Mouse (Mus musculus) erythroblast, adult 5-6 weeks (primary cell): Measurements from ENCODE around the gene Aoc2. TPM values are rescaled to one million over a fixed set of nuclear protein-coding genes. Genes with fewer than 3 reads are reported as not detected.
A peak's percentile ranks its signal among the peaks of the same experiment; 100 is the strongest.

Source experiments
- ATAC-seq: replicated peaks from 2 replicates; pipeline ENCODE4 v1.8.0; 2016; ENCODE audit warnings: moderate number of reproducible peaks, mild to moderate bottlenecking, moderate TSS enrichment, inconsistent platforms; ENCODE audit not compliant: poor library complexity, low FRiP score, severe bottlenecking
- total RNA-seq, 2 experiments: library from RNA; stranded (forward) in 1 of 2; stranded (reverse) in 1 of 2; fragments of 150-400 nt in 1 of 2; fragments of 200-764, 138-1000 nt in 1 of 2; gene quantifications; 2 replicates each; pipeline versions ENCODE4 v1.2.3 to v1.2.4; 2015 to 2017; ENCODE audit warnings: low replicate concordance in 2 of 2

Aoc2 gene
- 47.1 and 65.0 TPM in 2 replicates for total RNA-seq (2015; ENCODE audit: low replicate concordance)
- total RNA-seq (2017; ENCODE audit: low replicate concordance) = 44.1 and 45.0 TPM in 2 replicates

DNA sequence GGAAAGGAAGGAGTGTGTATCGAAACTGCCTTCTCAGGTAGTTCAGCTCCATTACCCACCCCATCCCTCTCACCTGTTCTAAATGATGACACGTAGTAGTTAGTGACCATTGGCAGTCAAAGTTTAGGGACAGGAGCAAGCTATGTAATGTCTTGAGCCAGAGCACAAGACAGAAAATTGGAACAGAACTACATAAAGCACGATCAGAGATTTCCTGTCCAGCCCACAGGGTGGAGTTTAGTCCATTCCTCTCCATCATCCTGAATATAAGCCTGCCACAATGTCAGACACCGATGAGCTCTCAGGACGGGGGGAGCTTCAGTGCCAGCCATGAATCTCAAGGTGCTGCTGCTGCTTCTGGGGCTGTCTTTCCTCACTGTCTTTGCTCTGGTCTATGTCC lies at the start of gene Aoc2:
Gene Aoc2 (plus strand): TSS at position 301 of the 400 bp plus-strand sequence.
- ATAC-seq = no peak

DNA sequence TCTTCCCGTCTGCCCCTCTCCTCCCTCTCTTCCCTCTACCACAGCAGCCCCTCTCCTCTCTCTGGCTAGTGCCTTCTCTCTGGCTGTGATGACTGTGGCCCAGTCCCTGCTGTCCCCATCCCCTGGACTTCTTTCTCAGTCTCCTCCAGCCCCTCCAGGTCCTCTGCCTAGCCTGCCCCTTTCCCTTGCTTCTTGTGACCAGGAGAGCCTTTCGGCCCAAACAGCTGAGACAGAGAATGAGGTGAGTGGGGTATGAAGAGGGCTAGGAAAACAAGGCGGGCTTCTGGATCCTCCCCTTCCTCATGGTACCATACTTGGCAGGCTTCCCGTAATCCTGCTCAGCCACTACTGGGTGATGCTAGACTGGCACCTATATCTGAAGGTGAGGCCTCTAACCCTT lies 49.6 kb upstream of the Aoc2 start:
- ATAC-seq = no peak

DNA sequence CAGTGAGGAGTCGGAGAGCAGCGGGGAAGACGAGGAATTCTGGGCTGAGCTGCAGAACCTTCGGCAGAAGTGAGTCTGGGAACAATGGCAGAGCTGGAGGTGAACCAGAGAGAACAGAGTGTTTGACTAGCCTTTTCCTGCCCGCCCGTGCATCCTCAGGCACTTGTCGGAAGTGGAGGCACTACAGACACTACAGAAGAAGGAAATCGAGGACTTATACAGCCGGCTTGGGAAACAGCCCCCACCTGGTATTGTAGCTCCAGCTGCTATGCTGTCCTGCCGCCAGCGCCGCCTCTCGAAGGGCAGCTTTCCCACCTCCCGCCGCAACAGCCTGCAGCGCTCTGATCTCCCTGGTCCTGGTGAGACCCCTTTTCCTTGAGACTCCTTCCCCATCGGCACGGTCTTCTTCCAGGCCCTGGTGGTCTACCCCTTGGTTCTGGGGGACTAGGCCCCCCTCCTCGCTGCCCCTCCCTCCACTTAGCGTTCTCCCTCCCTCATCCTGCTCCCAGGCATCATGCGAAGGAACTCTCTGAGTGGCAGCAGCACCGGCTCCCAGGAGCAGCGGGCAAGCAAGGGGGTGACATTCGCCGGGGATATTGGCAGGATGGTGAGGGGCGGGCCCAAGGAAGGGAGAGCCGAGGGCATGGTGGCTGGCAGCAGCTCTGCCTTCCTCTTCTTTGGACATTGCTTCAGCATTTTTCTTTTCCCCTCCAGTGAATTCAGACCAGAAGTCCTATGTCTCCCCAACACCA lies 48.4 kb upstream of the Aoc2 start:
- no peak for ATAC-seq

DNA sequence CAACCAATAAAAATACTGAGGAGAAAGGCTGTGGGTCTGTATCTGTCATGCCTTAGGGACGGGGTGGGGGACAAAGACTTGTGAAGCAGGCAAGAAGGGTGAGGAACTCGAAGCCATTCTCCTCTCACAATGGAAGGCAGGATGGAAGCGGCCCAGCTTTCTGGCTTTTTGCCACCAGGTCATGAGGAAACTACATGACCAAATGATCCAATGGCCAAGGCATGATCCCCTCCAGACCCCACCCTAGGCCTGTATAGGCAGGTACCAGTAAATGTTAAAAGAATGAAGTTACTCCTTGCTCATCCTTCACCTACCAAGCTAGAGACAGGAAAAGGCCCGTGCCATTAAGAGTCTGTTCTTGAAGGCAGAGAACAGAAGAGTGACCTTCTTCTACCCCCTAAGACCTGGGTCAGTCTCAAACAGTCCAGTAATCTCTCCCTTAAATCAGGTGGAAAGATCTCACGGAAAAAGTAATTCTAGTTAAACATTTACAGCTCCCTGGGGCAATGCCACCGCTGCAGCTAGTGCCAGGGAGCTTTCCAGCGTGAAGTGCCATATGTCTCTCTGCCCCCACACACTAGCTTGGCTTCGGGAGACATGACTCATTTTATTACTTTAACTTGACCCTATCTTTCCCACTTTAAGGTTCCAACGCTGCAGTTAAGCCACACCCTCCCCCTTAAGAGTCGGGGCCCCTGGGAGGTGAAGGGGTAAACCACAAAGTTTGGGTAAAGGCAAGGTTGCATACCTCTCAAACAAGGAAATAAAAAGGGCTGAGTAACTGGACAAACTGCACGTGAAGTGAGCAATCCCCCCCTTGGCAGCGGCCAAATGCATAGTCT lies 47.3 kb upstream of the Aoc2 start:
- ATAC-seq = no peak

DNA sequence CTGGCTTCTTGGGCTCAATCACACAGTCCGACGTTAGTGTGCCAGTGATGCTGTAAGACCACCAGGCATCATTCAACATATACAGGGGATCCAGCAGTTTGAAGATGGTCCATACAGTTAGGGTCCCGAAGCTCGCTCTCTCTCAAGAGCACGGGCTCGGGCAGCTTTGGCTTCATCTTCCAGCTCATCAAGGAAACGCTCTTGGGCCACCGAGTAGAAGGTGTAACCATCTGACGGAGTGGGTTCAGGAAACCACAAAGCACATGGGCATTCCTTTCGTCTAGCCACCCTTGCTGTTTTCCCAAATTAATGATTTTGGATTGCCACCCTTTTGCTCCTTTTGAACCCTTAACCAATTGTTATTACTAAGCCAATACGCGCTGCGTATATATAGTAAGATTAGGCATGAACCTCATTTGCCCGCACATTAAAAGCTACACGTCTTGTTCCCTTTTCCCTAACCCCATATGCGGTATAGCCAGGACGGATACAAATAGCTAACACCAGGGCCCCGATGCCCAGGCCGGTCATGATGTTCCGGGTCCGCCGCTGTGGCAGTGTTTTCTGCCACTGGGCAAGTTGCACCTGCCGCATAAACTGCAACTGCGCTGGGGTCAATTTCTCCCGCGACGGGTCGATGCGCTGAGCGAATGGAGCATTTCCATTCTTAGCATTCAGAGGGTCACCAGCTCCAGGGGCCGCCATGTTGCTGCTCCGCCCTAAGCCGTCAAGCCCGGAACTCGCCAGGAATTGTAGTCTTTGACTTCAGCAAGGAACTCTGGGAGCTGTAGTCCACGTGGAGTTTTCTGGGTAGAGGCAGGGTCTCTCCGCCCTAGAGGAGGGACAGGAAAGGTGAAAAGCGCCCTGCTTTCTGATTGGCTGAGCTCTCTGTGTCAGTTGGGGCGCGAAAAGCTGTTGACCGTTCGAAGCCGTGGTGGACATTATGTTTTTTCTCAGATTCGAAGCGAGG lies 46.4 kb upstream of the Aoc2 start, which contains the start of the genes Cntd1 and Coa3:
Gene Cntd1 (plus strand): TSS at position 790 of the 970 bp plus-strand sequence.
Gene Coa3 (minus strand): TSS at position 892 of the 970 bp plus-strand sequence.
- peak; percentile 92 for ATAC-seq

DNA sequence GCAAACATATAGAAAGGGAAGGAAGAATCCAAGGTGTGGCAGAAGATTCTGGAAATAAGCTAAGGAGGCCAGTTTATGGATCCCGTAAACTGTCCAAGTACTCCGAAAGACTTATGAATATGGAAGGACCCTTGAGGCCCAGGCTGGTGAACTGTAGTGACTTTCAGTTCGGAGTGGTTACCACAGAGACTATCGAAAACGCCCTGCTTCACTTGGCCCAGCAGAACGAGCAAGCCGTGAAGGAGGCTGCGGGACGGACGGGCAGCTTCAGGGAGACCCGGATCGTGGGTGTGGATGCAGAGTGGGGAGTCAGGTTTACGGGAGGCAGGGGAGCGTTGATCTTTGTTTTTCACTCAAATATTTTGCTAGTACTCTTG lies 45.7 kb upstream of the Aoc2 start:
- peak; percentile 74 for ATAC-seq

DNA sequence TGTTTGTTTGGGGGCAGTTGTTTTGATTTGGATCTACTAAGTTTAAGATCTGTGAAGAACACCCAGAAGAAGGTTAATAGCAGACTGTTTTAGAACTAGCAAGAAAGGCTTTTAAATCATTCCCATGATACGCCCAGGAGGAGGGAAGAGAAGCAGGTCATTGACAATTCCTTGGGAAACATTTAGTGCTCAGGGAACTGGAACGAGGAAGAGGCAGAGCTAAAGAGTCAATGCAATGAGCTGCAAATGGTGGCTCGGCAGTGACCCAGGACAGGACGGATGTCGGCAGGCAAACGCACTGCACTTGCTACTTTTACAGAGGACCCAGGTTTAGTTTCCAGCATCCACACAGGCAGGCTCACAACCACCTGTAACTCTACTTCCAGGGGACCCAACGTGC lies 44.0 kb upstream of the Aoc2 start:
- no peak for ATAC-seq

DNA sequence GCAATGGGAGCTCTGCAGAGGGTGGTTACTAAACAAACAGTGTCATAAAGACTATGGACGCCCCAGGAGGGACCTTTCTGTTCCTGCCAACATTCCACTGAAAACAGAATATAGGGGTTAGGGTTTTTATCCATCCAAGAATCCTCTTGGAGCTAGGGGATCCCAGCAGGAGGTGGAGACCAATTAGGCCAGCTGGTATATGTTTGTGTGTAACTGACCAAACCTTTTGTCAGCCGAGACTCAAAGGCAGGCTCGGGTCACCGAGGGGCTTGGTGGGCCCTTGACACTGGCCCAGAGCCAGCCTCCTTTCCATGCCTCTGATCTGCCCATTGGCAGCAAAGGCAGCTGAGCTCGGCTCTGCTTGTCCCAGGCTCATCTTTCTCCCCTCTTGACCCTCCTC lies 42.0 kb upstream of the Aoc2 start:
- no peak for ATAC-seq

DNA sequence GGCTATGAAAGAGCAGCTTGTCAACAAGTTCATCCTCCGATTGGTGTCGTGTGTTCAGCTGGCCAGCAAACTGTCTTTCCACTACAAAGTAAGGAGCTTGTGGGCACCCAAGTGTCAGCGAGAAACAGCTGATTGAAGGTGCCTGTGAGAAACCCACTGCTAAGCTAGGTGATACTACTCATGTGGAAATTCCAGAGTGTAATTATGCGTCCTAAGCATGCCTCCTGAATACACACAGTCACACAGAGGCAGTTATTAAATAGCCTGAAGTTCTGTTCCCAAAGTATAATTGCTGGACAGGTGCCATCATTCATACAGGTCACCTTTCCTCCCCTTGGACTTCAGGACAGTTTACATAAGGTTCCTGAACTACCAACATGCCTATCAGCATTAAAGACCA lies 41.1 kb upstream of the Aoc2 start:
- no peak for ATAC-seq

DNA sequence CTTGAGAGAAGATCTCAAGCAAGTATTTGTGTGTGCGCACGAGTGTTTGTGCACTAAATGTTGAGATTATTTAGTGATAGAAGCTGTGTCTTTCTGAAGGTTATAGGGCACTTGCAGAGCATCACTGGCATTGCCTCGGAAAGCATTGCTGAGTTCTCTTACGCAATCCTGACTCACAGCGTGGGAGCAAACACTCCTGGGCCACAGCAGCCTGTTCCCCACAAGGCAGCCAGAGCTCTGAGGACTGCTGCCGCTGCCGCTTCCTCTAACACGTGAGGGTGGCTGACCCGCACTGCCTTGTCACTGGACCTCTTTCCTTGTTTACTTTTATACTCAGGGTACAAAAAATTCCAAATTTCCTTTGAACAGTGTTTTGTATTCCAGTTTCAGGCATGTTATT lies 37.6 kb upstream of the Aoc2 start:
- no peak for ATAC-seq

DNA sequence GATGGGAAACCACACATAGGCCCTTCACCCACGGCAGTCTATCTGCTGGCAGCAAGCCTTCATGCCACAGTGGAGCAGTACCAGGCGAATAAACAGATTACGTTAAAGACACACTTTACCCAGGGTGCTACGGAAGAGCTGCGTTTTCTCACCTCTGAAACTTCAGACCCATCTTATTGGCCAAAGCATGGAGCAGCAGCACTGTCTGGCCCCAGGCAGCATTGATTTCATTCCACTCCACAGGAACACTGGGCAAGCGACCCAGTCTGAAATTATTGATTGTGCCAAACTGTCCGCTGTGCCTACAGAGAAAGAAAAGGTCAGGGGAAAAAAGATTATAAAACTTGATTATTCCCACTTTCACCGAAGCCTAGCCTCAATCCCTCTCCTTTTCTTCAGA lies 33.6 kb upstream of the Aoc2 start:
- no peak for ATAC-seq

DNA sequence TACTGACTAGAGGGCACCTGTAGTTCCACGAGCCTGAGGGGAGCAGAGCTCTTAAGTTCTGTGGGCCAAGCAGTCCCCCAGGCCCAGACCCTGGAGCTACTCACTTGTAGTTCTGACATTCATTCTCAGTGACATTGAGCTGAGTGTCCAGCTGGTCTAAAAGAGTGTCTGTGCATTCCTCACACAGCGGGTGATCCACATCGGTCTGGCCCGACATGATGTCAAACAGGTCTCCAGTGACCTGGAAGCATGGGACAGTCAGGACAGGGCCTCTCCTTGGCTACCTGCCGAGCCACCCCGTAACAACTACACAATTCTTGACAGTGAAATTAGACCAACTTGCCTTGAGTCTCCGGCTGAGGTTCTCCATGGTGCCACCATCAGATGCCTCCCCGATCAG lies 29.7 kb upstream of the Aoc2 start:
- ATAC-seq = peak; percentile 44; the same call in 1 of the 2 replicates

DNA sequence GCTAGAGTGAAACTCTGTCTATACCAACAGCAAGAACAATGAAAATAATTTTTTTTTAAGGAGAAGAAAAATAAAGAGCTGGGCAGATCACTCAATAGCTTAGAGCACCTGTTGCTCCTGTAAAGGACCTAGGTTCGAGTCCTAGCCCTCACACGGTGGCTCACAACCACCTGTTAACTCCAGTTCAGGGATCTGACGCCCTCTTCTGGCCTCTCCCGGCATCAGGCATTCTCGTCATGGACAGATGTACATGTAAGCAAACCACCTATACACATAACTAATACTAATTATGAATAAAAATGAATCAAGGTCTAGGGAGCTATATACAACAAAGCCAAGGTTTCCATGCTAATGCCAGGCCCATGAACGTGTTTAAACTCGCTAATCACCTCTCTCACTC lies 24.0 kb upstream of the Aoc2 start:
- peak; percentile 61 for ATAC-seq

DNA sequence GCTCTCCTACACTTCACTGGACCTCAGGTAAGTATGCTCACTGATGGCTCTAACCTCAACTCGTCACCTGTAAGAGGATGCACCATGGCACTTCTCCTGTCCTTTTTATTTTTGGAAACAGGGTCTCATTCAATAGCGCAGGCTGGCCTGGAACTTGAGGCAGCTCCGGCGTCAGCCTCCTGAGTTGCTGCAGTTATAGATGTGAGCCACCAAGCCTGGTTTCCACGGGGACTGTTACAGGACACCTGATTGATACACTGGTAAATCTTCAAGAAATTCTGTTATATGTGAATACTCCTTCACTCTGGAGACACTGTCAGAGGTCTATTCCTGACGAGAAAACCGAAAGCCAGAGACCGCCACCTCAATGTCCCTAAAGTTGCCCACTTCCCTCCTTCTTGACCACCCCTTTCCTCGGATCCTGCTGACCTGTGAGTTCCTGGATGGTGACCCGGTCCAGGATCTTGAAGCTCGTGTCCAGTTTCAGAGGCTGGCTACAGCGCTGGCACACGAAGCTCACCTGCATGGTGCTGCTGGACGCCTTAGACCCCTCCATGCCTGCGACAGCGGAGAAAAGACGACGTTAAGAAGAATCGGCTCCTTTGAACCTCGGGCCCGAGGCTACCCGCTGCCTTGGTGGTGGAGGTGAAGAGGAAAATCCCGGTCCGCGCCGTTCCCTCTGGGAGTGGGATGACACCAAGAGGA lies 23.4 kb upstream of the Aoc2 start:
- peak; percentile 61 for ATAC-seq

DNA sequence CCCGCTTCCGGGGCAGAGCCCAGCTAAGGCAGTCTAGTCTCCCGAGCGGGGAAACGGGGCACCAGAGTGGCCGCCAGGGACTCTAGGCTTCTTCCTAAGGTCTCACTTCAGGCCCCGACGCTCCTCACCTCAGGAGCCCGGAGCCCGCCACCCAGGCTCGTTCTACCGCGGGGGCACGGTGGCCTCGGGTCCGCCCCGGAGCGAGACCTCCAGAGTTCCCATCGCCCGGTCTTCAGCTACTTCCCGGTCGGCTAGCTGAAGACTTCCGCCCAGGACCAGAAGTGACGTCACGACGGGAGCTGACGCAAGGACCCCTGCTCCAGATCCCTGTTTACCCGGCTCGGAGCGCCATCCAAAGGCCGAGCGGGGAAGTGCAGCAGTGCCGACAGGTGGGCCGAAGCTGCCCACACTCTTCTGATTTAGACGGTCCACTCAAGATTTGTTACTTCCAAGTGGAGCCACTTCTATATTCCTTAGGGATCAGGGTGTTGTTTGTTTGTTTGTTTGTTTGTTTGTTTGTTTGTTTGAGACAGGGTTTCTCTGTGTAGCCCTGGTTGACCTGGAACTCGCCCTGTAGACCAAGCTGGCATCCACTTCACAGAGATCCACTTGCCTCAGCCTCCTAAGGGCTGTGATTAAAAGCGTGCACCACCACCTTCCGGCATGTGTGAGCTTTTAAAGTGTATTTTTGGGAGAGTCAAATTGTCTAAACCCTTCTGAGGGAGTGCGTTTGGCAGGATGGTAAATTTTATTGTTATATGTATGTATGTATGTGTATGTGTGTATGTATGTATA lies 22.7 kb upstream of the Aoc2 start, which contains the start of gene Becn1:
Gene Becn1 (minus strand): TSS at position 283 of the 795 bp plus-strand sequence.
- peak; percentile 87 for ATAC-seq

DNA sequence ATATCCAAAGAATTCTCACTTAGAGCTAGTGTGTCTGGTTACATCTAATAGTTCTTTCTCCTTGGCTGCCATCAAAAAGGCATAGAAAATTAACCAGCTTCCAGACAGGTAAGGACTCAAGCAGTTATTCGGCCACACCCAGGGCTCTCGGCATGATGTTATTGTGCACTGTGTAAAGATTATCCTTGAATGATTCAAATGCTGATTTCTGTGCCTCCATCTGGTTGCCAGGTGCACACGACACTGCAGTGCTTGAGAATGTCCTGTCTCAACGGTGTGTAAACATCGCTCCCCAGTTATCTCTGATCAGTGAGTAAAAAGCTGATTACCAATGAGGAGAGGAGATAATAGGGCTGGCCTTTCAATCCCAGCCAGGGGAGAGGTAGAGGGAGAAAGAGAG lies 17.1 kb upstream of the Aoc2 start:
- ATAC-seq = no peak

DNA sequence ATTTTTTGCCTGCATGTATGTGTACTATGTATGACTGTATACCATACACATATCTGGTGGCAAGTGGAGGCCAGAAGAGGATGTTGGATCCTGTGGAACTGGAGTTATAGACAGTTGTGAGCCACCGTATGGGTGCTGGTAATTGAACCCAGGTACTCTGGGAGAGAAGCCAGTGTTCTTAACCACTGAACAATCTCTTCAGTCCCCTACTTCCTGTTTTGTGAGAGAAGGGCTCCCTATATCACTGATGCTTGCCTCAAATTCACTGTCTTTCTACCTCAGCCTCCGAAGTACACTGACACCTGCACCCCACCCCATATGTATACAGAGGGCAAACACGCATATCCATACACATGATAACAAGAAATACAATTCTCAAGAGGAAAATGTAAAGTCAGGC lies 13.8 kb upstream of the Aoc2 start:
- no peak for ATAC-seq

DNA sequence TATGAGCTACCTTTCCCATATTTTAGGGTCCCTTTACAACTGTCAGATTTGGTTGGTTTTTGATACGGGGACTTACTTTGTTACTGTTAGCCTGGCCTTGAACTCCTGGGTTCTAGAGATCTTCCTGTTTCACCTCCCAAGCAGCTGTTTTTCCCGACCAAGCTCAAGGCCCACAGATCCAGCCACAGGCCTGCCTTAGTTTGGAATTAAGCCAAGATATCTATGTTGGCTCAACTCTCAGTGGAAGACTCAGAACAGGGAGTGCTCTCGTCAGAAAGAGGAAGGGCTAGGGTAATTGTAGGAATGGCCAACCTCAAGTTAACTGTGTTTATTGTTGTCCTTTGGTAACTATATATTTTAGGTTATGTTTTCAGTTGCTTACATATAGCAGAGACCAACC lies 12.7 kb upstream of the Aoc2 start:
- ATAC-seq = peak; percentile 39
